Mouse (Mus musculus): Measurements from ENCODE around the gene Otud5. TPM values are rescaled to one million over a fixed set of nuclear protein-coding genes. Genes with fewer than 3 reads are reported as not detected.
"Not testable (repeated sequence)": the region's sequence is repeated elsewhere in the genome, so short reads cannot be mapped to it uniquely, and the experiment has no call there.

Gene Otud5
- total and polyA plus RNA-seq, 3 experiments: 16.6 to 24.5 (median 20.3) TPM

- H3K27ac ChIP-seq: no peak overlapping the region
- no peaks in the 10 kb centered on the region for H3K27me3 ChIP-seq (ENCODE audit: control insufficient read depth, insufficient read depth, low read length)
- intact Hi-C loops (cut with DNase I): no loop called here
- peak overlapping the region; percentile 57 for H3K9ac ChIP-seq (ENCODE audit: low read depth, low read length)
- no peaks in the 10 kb centered on the region for H3K4me1 ChIP-seq (ENCODE audit: control insufficient read depth, insufficient read depth, low read length)
- H3K36me3 ChIP-seq (ENCODE audit: control insufficient read depth, insufficient read depth, low read length): no peaks in the 10 kb centered on the region
- peak overlapping the region; percentile 72 for H3K4me3 ChIP-seq
- 24% methylated on average over 13 of the region's 13 CpGs for WGBS
- H3K79me2 ChIP-seq (replicated peaks; ENCODE audit: control insufficient read depth, insufficient read depth, low read length): no peaks in the 10 kb centered on the region
- no peak for DNase-seq
- no peak for TF ChIP-seq POLR2A (IDR thresholded peaks at IDR 0.05; ENCODE audit: insufficient read depth, low read depth, low read length)
- no peak for TF ChIP-seq EP300 (IDR thresholded peaks at IDR 0.05; ENCODE audit: insufficient read depth, low read depth, low read length)
- TF ChIP-seq CTCF (IDR thresholded peaks at IDR 0.05): no peak
Measured at GRCm38 (mm10) chrX:7898211-7898610, 57.0 kb downstream of the Otud5 start.

DNA sequence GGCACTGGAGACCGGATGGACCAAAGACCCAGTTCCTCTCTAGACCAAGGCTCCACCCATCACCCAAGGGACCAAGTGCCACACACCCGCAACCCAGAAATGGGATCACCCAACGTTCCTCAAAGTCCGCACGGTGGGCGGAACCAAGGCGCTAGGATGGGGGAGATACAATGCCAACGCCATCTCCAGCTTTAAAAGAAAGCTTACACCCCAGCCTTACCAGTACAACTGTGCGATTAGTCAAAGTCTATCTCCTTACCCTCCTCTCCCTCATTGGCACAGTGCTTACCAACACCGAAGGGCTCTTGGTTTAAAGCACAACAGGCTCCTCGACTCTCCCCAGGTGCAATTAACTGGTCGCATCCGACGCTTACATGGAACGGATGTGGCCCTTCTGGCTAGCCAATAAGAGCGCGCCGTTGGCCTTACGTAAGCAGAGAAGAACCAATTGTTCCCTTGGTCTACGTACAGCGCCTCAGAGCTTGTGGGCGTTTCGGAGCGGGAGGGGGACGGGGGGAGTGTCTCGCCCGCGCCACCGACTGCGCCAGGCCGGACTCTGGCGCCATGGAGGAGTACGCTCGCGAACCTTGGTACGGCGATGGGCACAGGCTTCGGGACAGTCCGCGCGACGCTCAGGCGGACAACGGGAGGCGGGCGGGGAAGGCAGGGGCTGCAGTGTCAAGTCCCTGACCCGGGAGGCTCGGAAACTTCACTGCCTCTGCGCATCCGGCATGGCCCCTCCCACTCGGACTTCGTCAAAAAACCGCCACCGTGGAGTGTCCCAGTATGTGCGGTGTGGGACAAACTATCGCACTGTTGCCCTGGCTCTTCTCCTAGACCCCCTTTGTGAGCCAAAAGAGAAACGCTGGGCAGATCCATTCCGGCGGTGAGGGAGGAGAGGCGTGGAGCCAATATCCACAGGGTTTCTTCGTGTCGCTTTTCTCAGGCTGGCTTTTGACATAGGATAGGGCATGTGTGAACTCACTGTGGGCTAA is 58.0 kb downstream of the Otud5 start, which contains the start of the genes Pqbp1 and Timm17b:
Gene Pqbp1 (minus strand): TSS at position 390 of the 995 bp plus-strand sequence.
Gene Timm17b (plus strand): TSS at position 478 of the 995 bp plus-strand sequence.
- Histone ChIP-seq H3K4me3 (peak within 1 kb of the TSS; percentile 72), H3K27me3 (ENCODE audit: control insufficient read depth, insufficient read depth, low read length) (no peaks in the 10 kb centered on the region), H3K36me3 (ENCODE audit: control insufficient read depth, insufficient read depth, low read length) (no peaks in the 10 kb centered on the region), H3K9ac (ENCODE audit: low read depth, low read length) (peak within 1 kb of the TSS; percentile 93), H3K4me1 (ENCODE audit: control insufficient read depth, insufficient read depth, low read length) (no peaks in the 10 kb centered on the region), H3K27ac (peak within 1 kb of the TSS; percentile 84), H3K79me2 (replicated peaks; ENCODE audit: control insufficient read depth, insufficient read depth, low read length) (no peaks in the 10 kb centered on the region)
- WGBS: 14% methylated on average over 62 of the region's 62 CpGs
- intact Hi-C loops (cut with DNase I): no loop called here
- DNase-seq: peak; percentile 87 to 92
- TF ChIP-seq POLR2A (IDR thresholded peaks at IDR 0.05; ENCODE audit: insufficient read depth, low read depth, low read length) (peak; percentile 76), CTCF (IDR thresholded peaks at IDR 0.05) (no peak)

GRCm38 (mm10) chrX:7904441-7904840 is 63.3 kb downstream of the Otud5 start:
- no peak overlapping the region for H3K9ac ChIP-seq (ENCODE audit: low read depth, low read length)
- no peaks in the 10 kb centered on the region for H3K79me2 ChIP-seq (replicated peaks; ENCODE audit: control insufficient read depth, insufficient read depth, low read length)
- H3K4me3 ChIP-seq: no peak overlapping the region
- no peak overlapping the region for H3K27ac ChIP-seq
- TF ChIP-seq POLR2A (IDR thresholded peaks at IDR 0.05; ENCODE audit: insufficient read depth, low read depth, low read length) (no peak), EP300 (IDR thresholded peaks at IDR 0.05; ENCODE audit: insufficient read depth, low read depth, low read length) (no peak), CTCF (IDR thresholded peaks at IDR 0.05) (no peak)
- H3K4me1 ChIP-seq (ENCODE audit: control insufficient read depth, insufficient read depth, low read length): no peaks in the 10 kb centered on the region
- H3K27me3 ChIP-seq (ENCODE audit: control insufficient read depth, insufficient read depth, low read length): no peaks in the 10 kb centered on the region
- DNase-seq: no peak
- H3K36me3 ChIP-seq (ENCODE audit: control insufficient read depth, insufficient read depth, low read length): no peaks in the 10 kb centered on the region
- WGBS: 88% methylated on average over 5 of the region's 5 CpGs
- intact Hi-C loops (cut with DNase I): no loop called here

DNA sequence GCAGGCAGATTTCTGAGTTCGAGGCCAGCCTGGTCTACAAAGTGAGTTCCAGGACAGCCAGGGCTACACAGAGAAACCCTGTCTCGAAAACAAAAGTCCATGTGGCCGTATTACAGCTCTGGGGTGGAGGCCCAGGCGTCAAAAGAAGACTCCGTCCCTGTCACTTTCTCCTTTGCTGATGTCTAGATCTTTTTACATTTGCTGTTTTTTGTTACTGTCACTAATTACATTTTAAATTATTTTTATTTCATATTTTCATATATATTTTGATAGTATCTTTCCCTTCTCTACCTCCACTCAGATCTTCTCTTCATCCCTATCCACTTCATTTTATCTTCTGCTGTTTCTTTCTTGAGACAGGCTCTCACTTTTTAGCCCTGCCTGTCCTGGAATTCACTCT is 66.6 kb downstream of the Otud5 start, which contains the start of gene Gm10491:
Gene Gm10491 (minus strand): TSS at position 101 of the 400 bp plus-strand sequence.
- TF ChIP-seq POLR2A (IDR thresholded peaks at IDR 0.05; ENCODE audit: insufficient read depth, low read depth, low read length): no peak
- no peak for TF ChIP-seq EP300 (IDR thresholded peaks at IDR 0.05; ENCODE audit: insufficient read depth, low read depth, low read length)
- no peak for TF ChIP-seq CTCF (IDR thresholded peaks at IDR 0.05)
- intact Hi-C loops (cut with DNase I): no loop called here

DNA sequence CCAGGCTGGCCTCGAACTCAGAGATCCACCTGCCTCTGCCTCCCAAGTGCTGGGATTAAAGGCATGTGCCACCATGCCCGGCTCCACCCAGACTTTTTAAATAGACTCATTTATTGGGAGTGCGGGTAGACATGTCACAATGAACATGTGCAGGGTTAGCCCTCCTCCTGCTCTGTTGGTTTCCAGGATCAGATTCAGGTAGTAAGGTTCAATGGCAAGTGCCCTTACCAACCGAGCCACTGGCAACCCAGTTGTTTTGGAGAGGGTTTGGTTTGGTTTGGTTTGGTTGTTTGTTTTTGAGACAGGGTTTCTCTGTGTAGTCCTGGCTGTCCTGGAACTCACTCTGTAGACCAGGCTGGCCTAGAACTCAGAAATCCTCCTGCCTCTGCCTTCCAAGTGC is 68.1 kb downstream of the Otud5 start, which contains the start of gene Gm10490:
Gene Gm10490 (plus strand): TSS at position 301 of the 400 bp plus-strand sequence.
- H3K79me2 ChIP-seq (replicated peaks; ENCODE audit: control insufficient read depth, insufficient read depth, low read length); H3K4me1 ChIP-seq (ENCODE audit: control insufficient read depth, insufficient read depth, low read length); H3K9ac ChIP-seq (ENCODE audit: low read depth, low read length); H3K4me3 ChIP-seq; DNase-seq; H3K36me3 ChIP-seq (ENCODE audit: control insufficient read depth, insufficient read depth, low read length); intact Hi-C loops (cut with DNase I); H3K27me3 ChIP-seq (ENCODE audit: control insufficient read depth, insufficient read depth, low read length); H3K27ac ChIP-seq: not testable (repeated sequence)
- 83% methylated on average over 4 of the region's 4 CpGs for WGBS

More for the DNA sequence above, 66.6 kb downstream of the Otud5 start, which contains the start of gene Gm10491:
- DNase-seq: no peak
- no peak within 1 kb of the TSS for H3K27ac ChIP-seq
- 80% methylated on average over 5 of the region's 5 CpGs for WGBS
- H3K9ac ChIP-seq (ENCODE audit: low read depth, low read length): no peak within 1 kb of the TSS
- H3K27me3 ChIP-seq (ENCODE audit: control insufficient read depth, insufficient read depth, low read length): no peaks in the 10 kb centered on the region
- H3K79me2 ChIP-seq (replicated peaks; ENCODE audit: control insufficient read depth, insufficient read depth, low read length): no peaks in the 10 kb centered on the region
- no peaks in the 10 kb centered on the region for H3K36me3 ChIP-seq (ENCODE audit: control insufficient read depth, insufficient read depth, low read length)
- no peak within 1 kb of the TSS for H3K4me3 ChIP-seq
- H3K4me1 ChIP-seq (ENCODE audit: control insufficient read depth, insufficient read depth, low read length): no peaks in the 10 kb centered on the region

DNA sequence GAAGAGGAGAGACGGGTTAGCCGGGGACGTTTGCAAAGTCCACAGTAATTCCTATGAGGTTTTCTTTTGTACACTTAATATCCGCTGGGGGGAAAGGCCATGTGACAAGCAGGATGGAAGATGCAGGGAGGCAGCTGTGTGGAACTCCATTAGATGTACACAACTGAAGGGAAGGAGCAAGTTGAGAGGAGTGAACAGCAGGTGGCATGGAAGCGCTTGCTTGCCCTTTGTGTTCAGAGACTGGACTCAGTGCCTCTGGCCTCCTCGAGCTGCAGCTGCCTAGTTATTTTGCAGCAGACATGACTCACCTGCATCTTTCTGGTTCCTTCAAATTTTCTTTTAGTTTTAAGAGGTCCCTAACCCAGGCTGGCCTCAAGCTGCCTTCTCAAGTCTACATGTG is 69.3 kb downstream of the Otud5 start:
- Histone ChIP-seq H3K4me1 (ENCODE audit: control insufficient read depth, insufficient read depth, low read length) (no peaks in the 10 kb centered on the region), H3K79me2 (replicated peaks; ENCODE audit: control insufficient read depth, insufficient read depth, low read length) (no peaks in the 10 kb centered on the region), H3K4me3 (no peak overlapping the region), H3K27ac (no peak overlapping the region), H3K36me3 (ENCODE audit: control insufficient read depth, insufficient read depth, low read length) (no peaks in the 10 kb centered on the region), H3K27me3 (ENCODE audit: control insufficient read depth, insufficient read depth, low read length) (no peaks in the 10 kb centered on the region), H3K9ac (ENCODE audit: low read depth, low read length) (no peak overlapping the region)
- intact Hi-C loops (cut with DNase I): no loop called here
- no peak for DNase-seq
- no peak for TF ChIP-seq EP300 (IDR thresholded peaks at IDR 0.05; ENCODE audit: insufficient read depth, low read depth, low read length)
- peak; percentile 38; the same call in 1 of the 2 replicates for TF ChIP-seq CTCF (IDR thresholded peaks at IDR 0.05)
- WGBS: 57% methylated on average over 6 of the region's 6 CpGs
